Mouse (Mus musculus) cerebellum, adult (tissue): ENCODE results near the gene Tnfsf12.
"Not testable (repeated sequence)": the region's sequence is repeated elsewhere in the genome, so short reads cannot be mapped to it uniquely, and the experiment has no call there.

Source experiments
- ATAC-seq: cut with Nextera tagmentation; 2 replicates; pipeline ENCODE4 v1.9.2; 2017; ENCODE audit warnings: mild to moderate bottlenecking, moderate library complexity, mixed read lengths; ENCODE audit not compliant: insufficient number of reproducible peaks, low FRiP score, low TSS enrichment

Gene Tnfsf12

GRCm38 (mm10) chr11:69695361-69696181 is at the start of gene Tnfsf12, which contains the start of gene Tnfsfm13:
Tnfsf12 (minus strand) TSS chr11:69695849.
Tnfsfm13 (minus strand) TSS chr11:69696098.
- peak; percentile 45; the same call in 1 of the 2 replicates for ATAC-seq

GRCm38 (mm10) chr11:69731408-69731807 is 35.8 kb upstream of the Tnfsf12 start:
- ATAC-seq, result not testable (repeated sequence)

GRCm38 (mm10) chr11:69729063-69729462 is 33.4 kb upstream of the Tnfsf12 start:
- ATAC-seq, result no peak

GRCm38 (mm10) chr11:69725951-69726350 is 30.3 kb upstream of the Tnfsf12 start:
- no peak for ATAC-seq

GRCm38 (mm10) chr11:69723074-69723473 is 27.4 kb upstream of the Tnfsf12 start:
- no peak for ATAC-seq

GRCm38 (mm10) chr11:69720852-69721251 is 25.2 kb upstream of the Tnfsf12 start:
- no peak for ATAC-seq

- no peak for ATAC-seq
These were observed 23.8 kb upstream of the Tnfsf12 start for GRCm38 (mm10) chr11:69719423-69719822.

- no peak for ATAC-seq
These were observed 23.0 kb upstream of the Tnfsf12 start for GRCm38 (mm10) chr11:69718661-69719060.

GRCm38 (mm10) chr11:69716953-69717352 is 21.3 kb upstream of the Tnfsf12 start:
- ATAC-seq, result no peak

- ATAC-seq, result no peak
These were observed 20.3 kb upstream of the Tnfsf12 start for GRCm38 (mm10) chr11:69715929-69716328.

- no peak for ATAC-seq
These were observed 19.8 kb upstream of the Tnfsf12 start for GRCm38 (mm10) chr11:69715482-69715881.

GRCm38 (mm10) chr11:69714636-69715329 is 19.1 kb upstream of the Tnfsf12 start:
- no peak for ATAC-seq

GRCm38 (mm10) chr11:69712954-69713672 is 17.5 kb upstream of the Tnfsf12 start:
- no peak for ATAC-seq

- ATAC-seq, result no peak
These were observed 15.4 kb upstream of the Tnfsf12 start for GRCm38 (mm10) chr11:69711082-69711481.

GRCm38 (mm10) chr11:69710470-69710869 is 14.8 kb upstream of the Tnfsf12 start:
- ATAC-seq, result no peak

- ATAC-seq, result no peak
These were observed 14.2 kb upstream of the Tnfsf12 start for GRCm38 (mm10) chr11:69709554-69710446.

GRCm38 (mm10) chr11:69708614-69709265 is 13.1 kb upstream of the Tnfsf12 start:
- ATAC-seq, result no peak

GRCm38 (mm10) chr11:69707873-69708381 is 12.3 kb upstream of the Tnfsf12 start:
- no peak for ATAC-seq

GRCm38 (mm10) chr11:69707480-69707847 is 11.8 kb upstream of the Tnfsf12 start:
- ATAC-seq, result no peak
